Mouse (Mus musculus): ENCODE results near the gene Selenok. TPM values are rescaled to one million over a fixed set of nuclear protein-coding genes. Genes with fewer than 3 reads are reported as not detected.

The Selenok gene
- total RNA-seq (2015) (80.1 and 88.6 TPM in 2 replicates), total RNA-seq (2017) (217 and 228 TPM in 2 replicates)

DNA sequence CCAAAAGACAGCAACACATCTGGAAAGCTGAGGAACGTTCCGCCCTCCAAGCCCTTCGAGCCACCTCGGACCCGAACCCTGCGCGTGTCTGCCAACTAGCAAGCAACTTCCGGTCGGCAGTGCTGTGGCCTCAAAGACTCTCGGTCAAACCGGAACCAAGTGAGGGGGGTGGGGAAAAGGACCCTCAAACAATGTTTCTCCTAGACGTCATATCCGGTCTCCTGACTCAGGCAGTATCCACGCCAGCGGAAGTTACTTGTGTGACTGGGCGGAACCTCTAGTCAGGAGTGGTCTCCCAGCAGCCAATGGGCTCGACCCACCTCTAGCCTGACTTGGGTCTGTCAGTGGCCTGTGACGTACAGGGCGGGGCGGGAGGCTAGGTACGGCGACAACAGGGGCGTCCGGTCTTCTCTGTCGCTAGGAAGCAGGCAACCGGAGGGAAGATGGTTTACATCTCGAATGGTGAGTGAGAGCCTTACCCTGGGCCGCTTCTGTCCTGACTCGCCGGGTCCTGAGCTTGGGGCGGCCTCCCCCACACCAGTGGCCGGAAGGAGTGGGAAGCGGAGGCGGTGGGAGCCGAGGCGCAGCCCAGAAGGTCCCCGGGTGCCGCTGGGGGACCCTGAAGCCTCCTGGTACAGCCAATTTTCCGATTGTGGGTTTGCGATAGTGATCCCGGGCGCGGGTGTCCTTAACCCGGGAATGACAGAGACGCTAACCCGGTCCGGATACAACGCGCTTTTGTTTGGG lies at the start of gene Selenok:
TSS of gene Selenok (plus strand) at position 234 of the 747 bp plus-strand sequence.
- ATAC-seq (replicated peaks; ENCODE audit: poor library complexity) = peak; percentile 98

DNA sequence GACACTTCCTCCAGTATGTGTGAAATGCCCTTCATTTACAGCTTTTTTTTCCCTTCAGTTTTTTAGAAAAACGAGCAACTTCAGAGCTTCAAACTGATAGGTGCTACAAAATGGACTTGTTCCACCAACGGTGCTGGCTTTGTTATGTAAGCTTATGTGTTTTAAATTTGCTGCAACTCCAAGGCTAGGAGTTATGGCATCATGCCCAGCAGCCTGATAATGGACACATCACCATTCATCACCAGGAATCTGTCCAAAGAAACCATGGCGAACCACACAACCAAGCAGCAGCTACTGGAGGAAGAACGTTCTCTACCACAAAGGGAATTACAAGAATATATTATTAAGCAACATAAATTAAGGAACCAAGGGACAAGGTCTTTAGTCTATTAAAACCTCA lies 39.1 kb upstream of the Selenok start:
- ATAC-seq (replicated peaks; ENCODE audit: poor library complexity) = no peak

DNA sequence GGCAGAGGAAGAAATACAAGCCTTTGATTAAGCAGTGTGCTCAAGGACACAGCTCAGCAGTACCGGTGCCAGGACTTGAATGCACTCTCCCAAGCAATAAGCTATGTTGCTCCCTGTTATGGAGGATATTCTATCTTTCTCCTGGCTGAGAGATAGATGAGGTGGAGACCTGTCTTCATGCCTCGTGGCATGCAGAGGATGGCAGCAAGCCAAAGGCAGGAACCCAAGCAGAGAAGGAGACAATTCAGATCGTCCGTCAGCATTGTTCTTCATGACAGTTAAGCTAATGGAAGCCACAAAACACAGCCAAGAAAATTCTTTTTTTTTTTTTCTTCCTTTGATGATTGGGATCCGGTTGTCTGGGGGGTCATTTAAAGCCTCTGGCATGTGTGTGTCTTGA lies 32.6 kb upstream of the Selenok start:
- no peak for ATAC-seq (replicated peaks; ENCODE audit: poor library complexity)

DNA sequence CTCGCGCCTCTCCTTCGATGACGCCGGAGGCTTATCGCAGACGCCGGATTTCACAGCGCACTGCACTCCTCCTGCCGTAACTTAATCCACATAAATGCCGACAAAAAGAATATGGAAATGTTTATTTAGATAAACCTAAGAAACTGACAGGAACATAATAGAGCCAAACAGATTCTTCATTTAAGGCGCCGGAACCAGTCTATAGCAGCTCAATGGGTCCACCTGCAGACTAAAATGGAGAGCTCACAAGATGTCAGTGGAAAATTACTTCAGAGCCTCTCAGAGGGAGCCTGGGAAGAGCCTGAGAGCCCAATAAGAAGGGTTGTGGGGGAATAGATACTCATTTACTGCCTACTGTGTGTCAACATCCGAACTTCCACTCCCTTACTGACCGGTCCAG lies 30.6 kb upstream of the Selenok start:
- no peak for ATAC-seq (replicated peaks; ENCODE audit: poor library complexity)

DNA sequence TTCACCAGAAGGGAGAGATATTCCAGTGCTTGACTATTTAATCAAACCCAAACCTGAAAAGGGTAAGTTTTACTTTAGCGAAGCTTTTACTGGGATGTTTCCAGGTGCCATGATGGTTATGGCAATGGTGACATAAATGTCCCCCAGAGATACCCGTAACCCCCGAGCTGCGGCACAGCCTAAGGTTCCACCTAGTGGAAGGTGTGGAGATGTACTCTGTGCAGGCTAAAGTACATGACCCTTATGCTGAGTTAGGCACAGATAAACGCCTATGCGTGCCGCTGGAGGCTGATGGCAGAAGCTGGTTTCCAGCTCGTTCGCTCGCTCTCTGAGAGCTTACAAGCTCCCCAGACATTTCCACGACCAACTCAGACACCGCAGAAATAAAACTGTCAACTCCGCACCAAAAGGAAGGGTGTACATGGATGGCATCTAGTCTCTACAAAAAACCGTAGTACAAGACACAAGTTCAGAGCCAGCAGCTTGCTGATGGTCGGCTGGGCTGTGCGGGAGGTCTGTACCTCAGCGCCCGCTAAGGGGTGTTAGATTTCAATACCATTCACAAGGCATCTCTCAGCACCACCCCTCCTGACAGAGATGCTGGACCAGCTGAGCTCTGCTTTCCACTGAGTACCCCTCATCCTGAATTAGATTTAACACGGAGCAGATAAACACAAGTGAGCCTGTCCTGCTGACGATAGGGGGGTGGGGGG lies 28.4 kb upstream of the Selenok start:
- ATAC-seq (replicated peaks; ENCODE audit: poor library complexity) = 0 out of 2 replicates have a peak, but pooled peaks have one; percentile 22

- peak; percentile 70 for ATAC-seq (replicated peaks; ENCODE audit: poor library complexity)
These were observed 27.7 kb upstream of the Selenok start for GRCm38 (mm10) chr14:29940313-29940812.

GRCm38 (mm10) chr14:29940877-29941276 lies 27.2 kb upstream of the Selenok start:
- ATAC-seq (replicated peaks; ENCODE audit: poor library complexity) = peak; percentile 78

DNA sequence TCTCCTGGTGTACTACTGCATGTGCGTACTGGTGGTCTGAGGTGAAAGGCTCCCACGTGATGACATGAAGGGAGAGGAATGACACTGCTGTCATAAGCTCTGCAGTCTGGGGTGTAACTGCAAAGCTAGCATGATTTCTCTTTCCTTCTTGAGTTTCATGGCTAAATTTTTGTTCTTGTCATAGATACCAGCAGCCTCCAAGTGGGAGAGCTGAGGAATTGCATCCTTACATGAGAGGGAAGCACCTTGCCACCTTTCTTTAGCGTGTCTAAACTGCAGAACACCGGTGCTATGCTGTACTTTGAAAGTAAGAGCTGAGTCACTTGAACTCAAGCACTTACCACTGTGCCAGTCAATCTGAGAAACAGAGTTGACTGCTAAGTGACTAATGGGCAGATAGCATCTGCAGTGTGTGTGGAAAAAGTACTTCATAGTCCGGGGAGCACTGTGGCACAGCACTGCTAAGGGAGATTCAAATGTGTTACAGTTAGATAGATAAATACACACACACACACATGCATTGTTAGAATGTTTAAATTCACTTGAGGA lies 21.3 kb upstream of the Selenok start:
- no peak for ATAC-seq (replicated peaks; ENCODE audit: poor library complexity)

DNA sequence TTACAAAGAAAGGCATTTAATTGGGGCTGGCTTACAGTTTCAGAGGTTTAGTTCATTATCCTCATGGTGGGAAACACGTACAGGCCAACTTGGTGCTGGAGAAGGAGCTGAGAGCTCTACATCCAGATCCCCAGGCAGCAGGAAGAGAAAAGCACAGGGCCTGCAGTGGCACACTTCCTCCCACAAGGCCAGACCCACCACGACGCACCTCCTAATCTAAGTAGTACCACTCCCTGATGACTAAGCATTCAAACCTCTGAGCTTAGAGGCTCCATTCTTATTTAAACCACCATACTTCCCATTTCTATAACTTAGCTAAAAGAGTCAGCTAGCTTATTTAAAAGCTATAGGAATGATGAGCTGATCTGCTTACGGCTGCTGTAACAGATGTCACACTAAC lies 17.3 kb upstream of the Selenok start:
- ATAC-seq (replicated peaks; ENCODE audit: poor library complexity) = peak; percentile 99

DNA sequence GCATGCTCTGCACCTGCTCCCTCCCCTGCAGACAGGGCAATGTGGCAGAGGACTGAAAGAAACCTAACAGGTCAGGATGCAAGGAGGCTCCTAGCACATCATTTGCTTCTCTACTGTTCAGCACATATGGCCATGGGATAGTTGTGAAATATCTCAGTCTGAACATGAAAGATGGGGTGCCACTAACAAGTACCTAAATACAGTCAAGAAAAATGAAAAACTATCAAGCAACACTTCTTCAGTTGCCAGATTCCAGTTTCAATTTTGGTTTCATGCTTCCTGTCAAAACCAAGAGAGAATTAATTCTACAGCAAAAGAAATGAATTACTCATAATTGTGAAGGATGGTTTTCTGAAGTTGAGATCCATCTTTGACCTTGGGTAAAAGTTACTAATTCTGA lies 10.7 kb upstream of the Selenok start:
- ATAC-seq (replicated peaks; ENCODE audit: poor library complexity) = no peak

DNA sequence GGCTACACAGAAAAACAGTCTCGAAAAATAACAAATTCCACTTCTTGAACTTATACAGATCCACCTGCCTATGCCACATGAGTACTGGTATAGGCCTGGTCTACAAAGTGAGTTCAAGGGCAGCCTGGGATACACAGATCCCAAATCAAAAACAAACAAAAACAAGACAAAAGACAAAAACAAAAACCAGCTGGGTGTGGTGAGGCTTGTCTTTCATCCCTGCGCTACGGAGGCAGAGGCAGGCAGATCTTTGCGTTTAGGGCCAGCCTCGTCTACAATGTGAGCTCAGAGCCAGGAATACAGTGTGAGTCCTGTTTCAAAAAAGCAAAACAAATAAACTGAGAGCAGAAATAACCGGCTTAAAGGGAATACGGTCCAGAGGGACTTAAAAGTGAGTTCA lies 497 bp upstream of the Selenok start:
- ATAC-seq (replicated peaks; ENCODE audit: poor library complexity) = no peak

- no peak for ATAC-seq (replicated peaks; ENCODE audit: poor library complexity)
These were observed 3.3 kb downstream of the Selenok start for GRCm38 (mm10) chr14:29971446-29971845.

DNA sequence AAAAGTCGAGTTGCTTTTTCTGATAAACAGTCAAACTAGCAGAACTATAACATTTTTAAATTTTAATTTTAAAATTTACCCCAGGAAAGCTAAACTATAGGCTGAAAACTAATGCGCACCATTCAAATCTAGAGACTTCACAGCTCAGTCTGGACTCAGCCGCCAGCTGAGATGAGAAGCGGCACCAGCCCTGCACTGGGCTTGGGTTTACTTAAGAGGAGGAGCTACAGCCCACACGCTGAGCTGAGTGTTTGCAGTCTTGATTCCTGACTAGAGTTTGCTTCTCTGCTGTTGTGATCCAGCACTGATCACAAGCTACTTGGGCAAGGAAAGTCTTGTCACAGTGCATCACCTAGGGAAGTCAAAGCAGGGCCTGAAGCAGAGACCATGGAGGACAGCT lies 3.9 kb downstream of the Selenok start:
- no peak for ATAC-seq (replicated peaks; ENCODE audit: poor library complexity)

GRCm38 (mm10) chr14:29976927-29977326 lies 8.8 kb downstream of the Selenok start:
- no peak for ATAC-seq (replicated peaks; ENCODE audit: poor library complexity)

GRCm38 (mm10) chr14:29978254-29979204 lies 10.4 kb downstream of the Selenok start, which contains the start of gene Actr8:
Actr8 (plus strand) TSS chr14:29978337.
- ATAC-seq (replicated peaks; ENCODE audit: poor library complexity) = peak; percentile 88

GRCm38 (mm10) chr14:29980447-29981205 lies 12.5 kb downstream of the Selenok start:
- ATAC-seq (replicated peaks; ENCODE audit: poor library complexity) = peak; percentile 62

DNA sequence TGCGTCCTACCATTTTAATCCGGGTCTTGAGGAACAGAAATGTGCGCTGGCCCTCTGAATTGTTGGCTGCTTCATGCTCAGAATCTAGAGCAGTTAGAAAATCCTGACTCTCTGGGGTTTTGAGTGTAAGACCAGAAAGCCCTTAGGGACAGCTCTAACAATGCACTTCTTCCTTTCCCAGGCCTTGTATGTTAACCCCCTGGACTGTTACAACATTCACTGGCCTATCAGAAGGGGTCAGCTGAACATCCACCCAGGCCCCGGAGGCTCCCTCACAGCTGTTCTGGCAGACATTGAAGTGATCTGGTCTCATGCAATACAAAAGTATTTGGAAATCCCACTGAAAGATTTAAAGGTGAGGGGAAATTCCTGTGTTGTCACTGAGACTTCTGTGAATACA lies 18.0 kb downstream of the Selenok start:
- no peak for ATAC-seq (replicated peaks; ENCODE audit: poor library complexity)

GRCm38 (mm10) chr14:29987276-29987675 lies 19.2 kb downstream of the Selenok start:
- no peak for ATAC-seq (replicated peaks; ENCODE audit: poor library complexity)

DNA sequence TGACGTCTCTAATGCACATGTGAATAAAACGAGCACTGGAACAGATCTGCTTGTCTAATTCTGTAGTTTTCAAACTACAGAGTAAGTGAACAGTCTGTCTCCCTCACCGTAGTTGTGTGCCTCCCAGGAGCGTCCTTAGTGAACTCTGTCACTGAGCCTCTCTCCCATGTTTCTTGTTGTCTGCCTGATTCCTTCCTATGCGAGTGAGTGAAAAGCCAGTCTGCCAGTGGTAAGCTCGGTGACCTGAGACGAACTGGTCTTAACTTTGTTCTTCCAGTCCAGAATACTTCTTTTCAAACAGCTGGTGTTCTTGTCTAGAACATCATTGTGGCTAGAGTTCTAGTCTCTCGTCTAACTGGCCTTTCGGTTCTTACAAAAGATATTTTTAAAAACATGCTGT lies 19.6 kb downstream of the Selenok start:
- ATAC-seq (replicated peaks; ENCODE audit: poor library complexity) = no peak

GRCm38 (mm10) chr14:29988337-29988736 lies 20.2 kb downstream of the Selenok start:
- ATAC-seq (replicated peaks; ENCODE audit: poor library complexity) = no peak

Measured in megakaryocyte progenitor cell, adult 5-6 weeks (primary cell).